Mouse (Mus musculus): ENCODE results near the gene Erp27. TPM values are rescaled to one million over a fixed set of nuclear protein-coding genes. Genes with fewer than 3 reads are reported as not detected.
A peak's percentile ranks its signal among the peaks of the same experiment; 100 is the strongest.
"Not testable (repeated sequence)": the region's sequence is repeated elsewhere in the genome, so short reads cannot be mapped to it uniquely, and the experiment has no call there.

The Erp27 gene
- polyA plus RNA-seq, 1 experiment: not detected

DNA sequence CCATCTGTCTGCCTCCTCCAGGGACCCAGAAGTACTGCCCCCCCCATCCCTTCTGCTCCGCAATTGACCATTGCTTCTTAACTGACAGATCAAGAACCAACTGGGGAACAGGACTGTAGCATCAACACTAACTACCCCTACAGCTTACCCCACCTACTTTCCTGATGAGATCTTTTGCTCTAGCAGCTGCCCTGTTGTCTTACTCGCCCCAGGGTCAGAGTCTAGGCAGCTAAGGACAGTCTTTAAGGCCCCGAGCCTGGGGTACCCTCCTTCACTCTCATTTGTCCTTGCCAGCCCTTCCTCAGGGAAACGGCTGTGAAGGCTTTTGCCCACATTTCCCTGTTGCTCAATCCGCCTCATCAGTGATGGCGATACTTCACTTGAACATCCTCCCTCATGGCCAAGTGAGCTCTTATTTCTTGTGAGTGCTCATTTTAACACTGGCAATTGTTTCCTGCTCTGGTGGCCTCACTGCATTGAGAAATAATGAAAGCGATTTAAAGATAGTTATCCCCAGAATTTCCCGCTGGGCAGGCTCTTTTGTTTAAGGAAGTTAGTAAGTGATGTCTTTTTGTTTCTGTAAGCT, 18.0 kb downstream of the Erp27 start:
- Histone ChIP-seq H3K27ac (replicated peaks; ENCODE audit: low read depth, low read length) (no peak overlapping the region), H3K4me1 (ENCODE audit: control insufficient read depth, insufficient read depth, insufficient read length, low read length) (no peaks in the 10 kb centered on the region; the same call in 1 of the 2 replicates), H3K4me3 (ENCODE audit: insufficient read depth, low read depth, low read length) (no peak overlapping the region)

DNA sequence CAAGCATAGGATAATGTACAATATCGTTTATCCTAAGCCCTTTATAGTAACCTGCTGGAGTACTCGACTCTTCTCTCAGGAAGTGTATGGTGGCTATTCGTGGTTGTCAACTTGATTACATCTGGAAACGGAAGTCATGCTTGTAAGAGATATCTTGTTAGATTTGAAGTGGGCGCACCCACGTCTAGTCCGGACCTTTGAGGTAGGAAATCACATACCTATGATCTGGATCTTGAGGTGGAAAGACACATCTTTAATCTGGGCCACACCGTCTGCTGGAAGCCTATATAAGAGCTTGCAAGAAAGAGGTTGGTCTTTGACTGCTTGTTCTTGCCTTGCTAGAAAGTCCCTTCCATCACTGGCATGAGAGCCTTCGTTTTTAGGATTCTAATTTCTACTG, 19.5 kb downstream of the Erp27 start:
- Histone ChIP-seq H3K27ac (replicated peaks; ENCODE audit: low read depth, low read length) (no peak overlapping the region), H3K4me3 (ENCODE audit: insufficient read depth, low read depth, low read length) (no peak overlapping the region)

DNA sequence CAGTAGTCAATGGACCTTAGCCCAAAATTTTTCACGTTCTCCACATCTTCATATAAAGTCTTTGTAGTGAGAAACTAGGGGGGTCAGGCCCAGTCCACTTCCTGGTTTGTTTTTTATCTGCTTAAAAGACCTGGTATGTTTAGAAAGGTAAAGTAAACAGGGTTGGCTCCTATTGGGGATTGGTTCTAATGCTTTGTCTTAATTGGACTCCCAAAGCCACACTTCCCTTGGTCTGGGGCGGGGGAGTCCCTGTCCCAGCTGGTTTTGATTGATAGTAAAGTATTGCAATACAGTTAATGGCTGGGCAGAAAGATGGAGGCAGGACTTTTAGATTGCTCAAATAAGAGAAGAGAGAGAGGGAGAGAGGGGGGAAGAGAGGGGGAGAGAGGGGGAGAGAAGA, 21.0 kb downstream of the Erp27 start:
- no peaks in the 10 kb centered on the region for H3K4me1 ChIP-seq (ENCODE audit: control insufficient read depth, insufficient read depth, insufficient read length, low read length)
- no peak overlapping the region for H3K4me3 ChIP-seq (ENCODE audit: insufficient read depth, low read depth, low read length)
- peak overlapping the region; percentile 47 for H3K27ac ChIP-seq (replicated peaks; ENCODE audit: low read depth, low read length)

More for the DNA sequence above, 19.5 kb downstream of the Erp27 start:
- H3K4me1 ChIP-seq (ENCODE audit: control insufficient read depth, insufficient read depth, insufficient read length, low read length): no peaks in the 10 kb centered on the region; the same call in 1 of the 2 replicates

DNA sequence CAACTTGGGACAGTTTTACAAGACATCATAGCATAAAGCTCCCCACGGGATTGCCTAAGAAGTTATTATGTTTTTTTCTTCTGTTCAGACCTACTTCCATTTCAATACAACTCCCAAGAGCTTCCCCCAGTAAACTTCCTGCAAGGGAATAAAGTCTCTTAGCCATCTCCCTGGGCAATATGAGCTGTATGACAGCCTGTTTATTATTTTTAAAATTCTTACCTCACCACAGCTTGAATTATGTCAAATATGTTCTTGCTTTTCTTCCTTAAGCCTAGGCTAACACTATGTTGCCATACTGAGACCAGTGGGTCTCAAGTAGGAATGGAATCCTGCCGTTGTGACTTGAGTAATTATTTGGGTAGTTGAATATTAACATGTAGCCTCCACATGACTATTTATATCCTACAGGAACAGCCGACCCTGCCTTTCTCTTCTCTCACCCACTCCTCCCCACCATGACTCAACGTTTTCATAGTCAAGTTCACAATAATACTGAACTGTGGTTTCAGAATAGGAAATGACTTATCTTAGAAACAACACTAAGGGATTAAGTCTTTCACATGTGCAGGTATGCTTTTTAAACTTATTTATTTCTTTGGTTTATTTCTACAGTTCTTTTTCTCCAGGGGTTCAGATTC, 21.5 kb downstream of the Erp27 start:
- Histone ChIP-seq H3K27ac (replicated peaks; ENCODE audit: low read depth, low read length) (no peak overlapping the region; the same call in 1 of the 2 replicates), H3K4me3 (ENCODE audit: insufficient read depth, low read depth, low read length) (no peak overlapping the region)

DNA sequence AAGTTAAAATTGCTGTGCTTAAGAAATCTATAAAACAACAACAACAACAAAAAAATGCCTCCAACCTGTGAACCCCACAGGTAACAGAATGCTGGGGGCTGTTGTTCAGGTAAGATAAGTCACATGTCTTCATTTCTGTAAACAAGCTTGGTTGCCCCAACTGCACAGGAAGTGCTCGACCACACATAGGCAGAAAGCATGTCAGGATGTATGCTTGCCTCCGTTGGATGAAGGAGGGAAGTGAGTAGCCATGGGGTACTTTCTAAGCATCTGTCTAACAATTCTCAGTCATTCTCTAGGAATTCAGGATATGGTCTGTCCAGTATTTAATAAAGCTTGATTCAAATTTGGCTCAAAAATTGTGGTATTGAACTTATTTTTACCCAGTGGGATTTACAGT, 23.0 kb downstream of the Erp27 start:
- H3K27ac ChIP-seq (replicated peaks; ENCODE audit: low read depth, low read length): no peak overlapping the region
- H3K4me1 ChIP-seq (ENCODE audit: control insufficient read depth, insufficient read depth, insufficient read length, low read length): no peaks in the 10 kb centered on the region
- H3K4me3 ChIP-seq (ENCODE audit: insufficient read depth, low read depth, low read length): no peak overlapping the region

More for the DNA sequence above, 21.5 kb downstream of the Erp27 start:
- H3K4me1 ChIP-seq (ENCODE audit: control insufficient read depth, insufficient read depth, insufficient read length, low read length): no peaks in the 10 kb centered on the region

DNA sequence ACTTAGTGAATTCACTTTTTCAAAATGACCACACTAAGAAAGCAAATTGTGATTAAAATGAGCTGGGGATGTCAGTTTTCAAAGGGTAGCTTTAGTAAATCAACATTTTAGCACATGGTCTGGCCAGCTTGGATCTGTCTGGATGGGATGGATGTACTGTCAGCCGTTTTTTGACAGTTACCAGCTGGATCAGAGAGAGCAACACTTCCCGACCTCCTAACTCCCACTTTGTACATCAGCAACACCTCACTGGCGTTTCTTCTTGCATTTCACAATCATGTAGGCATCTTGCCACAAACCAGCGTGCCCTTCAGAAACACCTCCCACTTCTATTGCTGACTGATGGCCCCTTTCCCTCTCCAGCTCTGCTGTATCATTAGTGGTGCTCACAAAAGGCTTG, 23.8 kb downstream of the Erp27 start:
- Histone ChIP-seq H3K27ac (replicated peaks; ENCODE audit: low read depth, low read length) (peak overlapping the region; percentile 59), H3K4me3 (ENCODE audit: insufficient read depth, low read depth, low read length) (no peak overlapping the region), H3K4me1 (ENCODE audit: control insufficient read depth, insufficient read depth, insufficient read length, low read length) (no peaks in the 10 kb centered on the region)

DNA sequence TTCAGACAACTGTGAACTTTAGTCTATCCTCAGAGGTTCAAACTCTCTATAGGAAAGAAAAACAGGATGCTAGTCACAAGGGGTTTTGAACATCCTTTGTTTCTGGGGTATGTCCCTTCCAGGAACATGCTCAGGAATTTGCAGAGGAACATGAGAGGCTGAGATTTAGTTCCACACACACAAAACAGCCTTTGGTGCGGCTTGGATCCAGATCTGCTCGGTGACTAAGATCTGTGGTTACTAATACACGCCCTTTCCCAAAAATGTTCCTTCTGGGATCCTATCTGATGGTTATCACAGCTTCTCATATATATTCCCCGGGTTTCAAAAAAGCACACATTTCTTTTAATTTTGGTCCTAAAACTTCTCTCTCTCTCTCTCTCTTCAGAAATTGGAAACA, 24.2 kb downstream of the Erp27 start:
- Histone ChIP-seq H3K27ac (replicated peaks; ENCODE audit: low read depth, low read length) (peak overlapping the region; percentile 23), H3K4me1 (ENCODE audit: control insufficient read depth, insufficient read depth, insufficient read length, low read length) (no peaks in the 10 kb centered on the region), H3K4me3 (ENCODE audit: insufficient read depth, low read depth, low read length) (no peak overlapping the region)

DNA sequence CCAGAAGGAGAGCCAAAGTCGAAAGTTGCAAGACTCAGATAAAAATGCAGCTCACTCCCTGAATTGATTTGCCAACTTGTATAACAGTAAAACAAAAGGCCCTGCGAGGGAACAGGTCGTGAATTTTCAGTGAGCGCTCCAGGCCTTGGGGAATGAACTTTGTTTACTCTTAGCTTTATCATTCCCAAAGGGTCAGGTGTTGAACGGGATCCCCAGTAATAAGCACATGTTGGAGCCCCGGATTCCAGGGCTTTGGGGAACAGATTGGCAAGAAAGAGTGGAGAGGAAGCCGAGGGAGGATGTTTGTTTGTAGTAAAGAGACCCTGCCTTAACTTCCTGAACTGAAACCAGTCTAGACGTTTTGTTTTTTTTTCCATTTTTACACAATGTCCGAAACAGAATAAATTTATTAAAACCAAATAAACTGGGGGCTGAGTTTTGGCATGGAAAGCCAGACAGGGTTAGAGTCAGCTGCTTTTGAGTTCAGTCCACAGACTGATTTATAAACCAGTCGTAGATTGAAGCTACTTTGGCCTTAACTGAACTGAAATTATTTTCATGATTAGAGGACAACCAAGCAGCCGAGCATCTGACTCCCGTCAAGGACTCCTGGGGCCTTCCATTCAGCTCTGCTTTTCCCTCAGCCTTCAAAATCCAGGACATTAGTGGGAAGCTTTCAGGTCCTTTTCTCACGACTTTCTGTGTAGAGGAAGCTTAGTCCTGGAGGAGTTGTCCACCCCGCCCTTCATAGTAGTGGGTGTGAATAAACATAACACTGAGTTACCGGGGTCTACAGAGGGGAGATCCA, 27.2 kb downstream of the Erp27 start:
- Histone ChIP-seq H3K4me1 (ENCODE audit: control insufficient read depth, insufficient read depth, insufficient read length, low read length) (no peaks in the 10 kb centered on the region), H3K27ac (replicated peaks; ENCODE audit: low read depth, low read length) (peak overlapping the region; percentile 82), H3K4me3 (ENCODE audit: insufficient read depth, low read depth, low read length) (no peak overlapping the region)

DNA sequence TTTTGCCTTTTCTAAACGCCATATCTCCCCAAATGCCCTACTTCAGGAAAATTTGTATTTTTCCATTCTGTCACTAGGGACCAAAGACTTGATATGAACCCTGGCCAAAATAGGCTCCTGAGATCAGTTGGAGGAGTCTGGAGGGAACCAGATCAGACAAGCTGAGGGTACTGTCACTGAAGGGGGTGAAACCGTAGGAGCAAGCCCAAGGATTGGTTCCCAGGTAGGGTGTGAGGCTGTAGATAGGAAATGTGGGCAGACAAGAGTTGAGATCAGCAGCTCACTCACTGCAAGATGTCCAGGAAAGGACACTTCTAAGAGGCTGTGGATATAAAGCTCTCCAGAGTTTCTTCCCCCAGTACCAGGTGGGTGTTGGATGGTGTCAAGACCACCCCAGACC, 30.0 kb downstream of the Erp27 start:
- no peak overlapping the region for H3K4me3 ChIP-seq (ENCODE audit: insufficient read depth, low read depth, low read length)
- no peaks in the 10 kb centered on the region for H3K4me1 ChIP-seq (ENCODE audit: control insufficient read depth, insufficient read depth, insufficient read length, low read length)
- H3K27ac ChIP-seq (replicated peaks; ENCODE audit: low read depth, low read length): peak overlapping the region; percentile 41

DNA sequence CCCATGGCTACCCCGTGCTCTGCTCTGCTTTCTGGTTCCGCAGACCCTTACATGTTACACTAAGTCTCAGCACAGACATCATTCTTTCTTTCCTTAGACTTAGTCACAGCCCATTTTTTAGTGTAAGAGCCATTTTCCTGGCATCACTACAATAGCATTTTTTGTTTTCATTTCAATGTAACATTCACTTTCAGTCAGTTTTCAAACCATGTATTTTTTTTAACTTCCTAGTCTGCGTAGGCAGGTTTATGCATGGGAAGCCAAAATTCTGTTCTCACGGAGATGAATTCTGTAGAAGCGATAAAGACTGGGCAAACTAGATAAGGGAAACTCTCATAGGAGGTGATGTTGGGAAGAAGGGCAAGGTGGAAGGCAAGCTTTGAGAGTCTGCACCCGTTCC, 32.4 kb downstream of the Erp27 start:
- Histone ChIP-seq H3K27ac (replicated peaks; ENCODE audit: low read depth, low read length) (no peak overlapping the region), H3K4me3 (ENCODE audit: insufficient read depth, low read depth, low read length) (no peak overlapping the region), H3K4me1 (ENCODE audit: control insufficient read depth, insufficient read depth, insufficient read length, low read length) (no peaks in the 10 kb centered on the region)

DNA sequence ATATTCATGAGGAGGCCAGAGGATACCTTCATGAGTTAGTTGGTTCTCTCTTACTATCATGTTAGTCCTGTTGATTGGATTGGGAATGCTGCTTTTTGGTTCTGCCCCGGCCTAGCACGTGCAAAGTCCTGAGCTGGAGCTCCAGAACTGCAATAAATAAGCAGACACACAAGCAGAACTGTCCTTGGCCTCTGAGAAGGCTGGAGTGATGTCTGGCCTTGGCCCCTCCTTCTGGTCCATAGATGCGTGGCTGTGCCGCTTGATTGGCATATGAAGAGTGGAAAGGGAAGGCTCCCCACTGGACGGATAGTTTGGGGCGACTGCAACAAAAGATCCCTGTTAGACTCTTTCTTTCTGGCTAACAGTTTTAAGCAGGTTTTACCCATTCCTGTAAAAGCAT, 32.9 kb downstream of the Erp27 start:
- Histone ChIP-seq H3K4me3 (ENCODE audit: insufficient read depth, low read depth, low read length) (no peak overlapping the region), H3K4me1 (ENCODE audit: control insufficient read depth, insufficient read depth, insufficient read length, low read length) (no peaks in the 10 kb centered on the region), H3K27ac (replicated peaks; ENCODE audit: low read depth, low read length) (no peak overlapping the region)

DNA sequence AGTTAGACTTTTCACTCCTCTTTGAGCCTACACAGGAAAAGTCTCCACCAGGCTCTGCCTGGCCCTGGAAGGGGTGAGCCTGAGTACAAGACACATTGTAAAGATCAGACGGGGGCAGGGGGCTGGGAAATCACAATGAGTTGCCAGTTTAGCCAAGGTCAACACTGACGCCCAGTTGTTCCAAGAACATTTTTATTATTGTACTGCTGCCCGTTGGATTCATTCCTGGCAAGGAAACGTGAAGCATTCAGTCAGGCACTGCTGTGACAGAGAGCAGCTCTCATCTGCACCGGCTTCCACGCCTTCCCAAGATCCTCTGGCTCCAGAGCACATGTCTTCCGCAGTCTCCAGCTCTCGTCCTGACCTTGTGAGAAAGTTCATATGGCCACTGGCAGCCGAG, 34.1 kb downstream of the Erp27 start:
- Histone ChIP-seq H3K4me1 (ENCODE audit: control insufficient read depth, insufficient read depth, insufficient read length, low read length) (no peaks in the 10 kb centered on the region), H3K27ac (replicated peaks; ENCODE audit: low read depth, low read length) (no peak overlapping the region; the same call in 1 of the 2 replicates), H3K4me3 (ENCODE audit: insufficient read depth, low read depth, low read length) (no peak overlapping the region)

DNA sequence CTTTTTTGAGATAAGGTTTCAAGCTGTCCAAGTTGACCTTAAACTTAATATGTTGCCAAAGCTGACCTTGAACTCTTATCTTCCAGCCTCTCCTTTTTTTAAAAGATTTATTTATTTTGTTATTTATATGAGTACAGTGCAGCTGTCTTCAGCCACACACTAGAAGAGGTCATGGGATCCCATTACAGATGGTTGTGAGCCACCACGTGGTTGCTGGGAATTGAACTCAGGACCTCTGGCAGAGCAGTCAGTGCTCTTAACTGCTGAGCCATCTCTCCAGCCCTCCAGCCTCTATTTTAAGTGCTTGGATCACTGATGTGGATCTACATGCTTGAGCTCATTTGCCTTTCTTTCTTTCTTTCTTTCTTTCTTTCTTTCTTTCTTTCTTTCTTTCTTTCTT, 37.2 kb downstream of the Erp27 start:
- H3K4me3 ChIP-seq (ENCODE audit: insufficient read depth, low read depth, low read length); H3K4me1 ChIP-seq (ENCODE audit: control insufficient read depth, insufficient read depth, insufficient read length, low read length); H3K27ac ChIP-seq (replicated peaks; ENCODE audit: low read depth, low read length): not testable (repeated sequence)

DNA sequence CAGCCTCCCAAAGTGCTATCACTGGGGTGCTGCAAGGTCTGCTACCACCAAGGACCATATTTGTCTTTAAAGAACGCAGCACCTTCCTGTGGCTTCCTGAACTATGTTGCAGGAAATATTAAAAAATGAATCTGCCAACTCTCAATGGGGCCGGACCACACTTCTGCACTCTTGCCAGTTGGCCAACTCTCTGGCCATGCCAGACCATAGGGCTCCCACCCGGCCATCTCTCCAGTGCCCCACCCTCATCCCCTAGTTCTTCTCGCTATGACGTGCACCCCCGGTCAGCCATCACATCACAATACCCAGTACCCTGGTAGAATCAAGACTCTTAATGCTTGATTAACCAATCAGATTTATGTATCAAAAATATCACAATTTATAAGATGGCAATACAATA, 38.0 kb downstream of the Erp27 start:
- Histone ChIP-seq H3K4me1 (ENCODE audit: control insufficient read depth, insufficient read depth, insufficient read length, low read length) (no peaks in the 10 kb centered on the region), H3K4me3 (ENCODE audit: insufficient read depth, low read depth, low read length) (no peak overlapping the region), H3K27ac (replicated peaks; ENCODE audit: low read depth, low read length) (no peak overlapping the region)

DNA sequence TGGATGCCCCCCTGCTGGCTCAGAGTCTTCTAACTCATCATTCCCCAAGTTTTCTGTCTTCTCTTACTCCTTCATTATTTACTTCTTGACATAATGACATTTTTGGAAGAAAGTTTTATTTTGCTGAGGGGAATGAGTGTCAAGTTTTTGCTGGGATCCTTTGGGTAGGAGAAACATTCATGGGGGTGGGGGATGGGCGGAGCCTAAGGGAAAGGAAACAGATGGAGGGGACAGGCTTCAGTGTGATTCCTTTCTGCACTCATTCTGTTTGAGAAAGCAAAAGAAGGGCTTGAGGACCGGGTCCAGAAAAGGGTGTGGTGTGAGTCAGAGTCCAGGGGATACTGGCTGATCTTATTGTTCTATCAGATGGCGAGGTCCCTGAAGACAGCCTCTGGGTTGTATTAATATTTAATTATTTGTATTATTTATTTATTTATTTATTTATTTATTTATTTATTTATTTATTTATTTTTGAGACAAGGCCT, 38.5 kb downstream of the Erp27 start:
- Histone ChIP-seq H3K4me1 (ENCODE audit: control insufficient read depth, insufficient read depth, insufficient read length, low read length) (no peaks in the 10 kb centered on the region), H3K4me3 (ENCODE audit: insufficient read depth, low read depth, low read length) (no peak overlapping the region), H3K27ac (replicated peaks; ENCODE audit: low read depth, low read length) (no peak overlapping the region)
